Mouse (Mus musculus) myocyte (in vitro differentiated cells): ENCODE measurements around the gene Ces2g.

Experiments
- CEBPB ChIP-seq: IDR thresholded peaks from 2 replicates; pipeline ENCODE4 v1.6.1; 2011; ENCODE audit warnings: mild to moderate bottlenecking, moderate library complexity; ENCODE audit not compliant: poor library complexity, insufficient read depth, severe bottlenecking
- MAX ChIP-seq: IDR thresholded peaks from one replicate; pipeline ENCODE4 v1.6.1; 2011; ENCODE audit warnings: low read depth, mild to moderate bottlenecking, control low read depth
- POLR2A ChIP-seq: IDR thresholded peaks from one replicate; pipeline ENCODE4 v1.6.1; 2011; ENCODE audit warnings: low read depth, mild to moderate bottlenecking, control low read depth, moderate library complexity; ENCODE audit not compliant: insufficient read length
- USF1 ChIP-seq: IDR thresholded peaks from one replicate; pipeline ENCODE4 v1.6.1; 2011; ENCODE audit warnings: low read depth, mild to moderate bottlenecking, control low read depth, moderate library complexity

GRCm38 (mm10) chr8:105014391-105014790 lies 52.9 kb downstream of the Ces2g start:
- no peak for TF ChIP-seq POLR2A
- no peak for TF ChIP-seq USF1
- TF ChIP-seq MAX = no peak
- no peak for TF ChIP-seq CEBPB
